Mouse (Mus musculus) v-Abl transformed pro-B cells (cell line): ENCODE data around the gene Insm2.
"Not testable (repeated sequence)": the region's sequence is repeated elsewhere in the genome, so short reads cannot be mapped to it uniquely, and the experiment has no call there.

Source experiments
- in situ Hi-C, 2 experiments: fragments of 400-800 bp; cut with MboI; formaldehyde crosslinking; loops; one replicate each; pipeline ENCODE4 v1.15.1; 2025; ENCODE audit not compliant: unreplicated experiment in 2 of 2

Gene Insm2

GRCm38 (mm10) chr12:55598887-55599561 lies at the start of gene Insm2:
TSS of gene Insm2 (plus strand) at chr12:55599427.
- in situ Hi-C loops, result no loop called here

- in situ Hi-C loops, result not testable (repeated sequence)
These were observed 44.3 kb upstream of the Insm2 start for GRCm38 (mm10) chr12:55554901-55555300.

GRCm38 (mm10) chr12:55557866-55558265 lies 41.4 kb upstream of the Insm2 start:
- in situ Hi-C loops, result no loop called here

GRCm38 (mm10) chr12:55559184-55559855 lies 39.9 kb upstream of the Insm2 start:
- in situ Hi-C loops, result no loop called here

GRCm38 (mm10) chr12:55560025-55560690 lies 39.1 kb upstream of the Insm2 start:
- in situ Hi-C loops, result no loop called here

GRCm38 (mm10) chr12:55563742-55564141 lies 35.5 kb upstream of the Insm2 start:
- in situ Hi-C loops, result no loop called here

- in situ Hi-C loops, result no loop called here
These were observed 34.9 kb upstream of the Insm2 start for GRCm38 (mm10) chr12:55564187-55564963.

- in situ Hi-C loops, result no loop called here
These were observed 34.0 kb upstream of the Insm2 start, which contains the start of gene Aldoart2 for GRCm38 (mm10) chr12:55565206-55565605. TSS of gene Aldoart2 (plus strand) at chr12:55565239.

- in situ Hi-C loops, result no loop called here
These were observed 33.4 kb upstream of the Insm2 start for GRCm38 (mm10) chr12:55565867-55566266.

- in situ Hi-C loops, result no loop called here
These were observed 32.4 kb upstream of the Insm2 start for GRCm38 (mm10) chr12:55566837-55567236.

- in situ Hi-C loops, result no loop called here
These were observed 30.8 kb upstream of the Insm2 start for GRCm38 (mm10) chr12:55568466-55568865.

GRCm38 (mm10) chr12:55569676-55570075 lies 29.6 kb upstream of the Insm2 start:
- in situ Hi-C loops, result no loop called here

- in situ Hi-C loops, result no loop called here
These were observed 28.6 kb upstream of the Insm2 start for GRCm38 (mm10) chr12:55570646-55571045.

GRCm38 (mm10) chr12:55571181-55571580 lies 28.0 kb upstream of the Insm2 start:
- in situ Hi-C loops, result no loop called here

- in situ Hi-C loops, result no loop called here
These were observed 27.6 kb upstream of the Insm2 start for GRCm38 (mm10) chr12:55571661-55572060.

GRCm38 (mm10) chr12:55573089-55573488 lies 26.1 kb upstream of the Insm2 start:
- in situ Hi-C loops, result no loop called here

- in situ Hi-C loops, result no loop called here
These were observed 25.4 kb upstream of the Insm2 start for GRCm38 (mm10) chr12:55573794-55574193.

- in situ Hi-C loops, result not testable (repeated sequence)
These were observed 12.3 kb upstream of the Insm2 start for GRCm38 (mm10) chr12:55586936-55587335.

GRCm38 (mm10) chr12:55598537-55598886 lies 715 bp upstream of the Insm2 start:
- in situ Hi-C loops, result no loop called here

GRCm38 (mm10) chr12:55599639-55600502 lies 644 bp downstream of the Insm2 start:
- in situ Hi-C loops, result no loop called here
